Mouse (Mus musculus) ovary, adult 18-20 months (tissue): ENCODE measurements around the gene Tipin.

Experiments
- DNase-seq: peaks from one replicate; pipeline ENCODE4 v3.0.0; 2022; ENCODE audit warnings: low spot score, mixed read lengths

Gene Tipin

DNA sequence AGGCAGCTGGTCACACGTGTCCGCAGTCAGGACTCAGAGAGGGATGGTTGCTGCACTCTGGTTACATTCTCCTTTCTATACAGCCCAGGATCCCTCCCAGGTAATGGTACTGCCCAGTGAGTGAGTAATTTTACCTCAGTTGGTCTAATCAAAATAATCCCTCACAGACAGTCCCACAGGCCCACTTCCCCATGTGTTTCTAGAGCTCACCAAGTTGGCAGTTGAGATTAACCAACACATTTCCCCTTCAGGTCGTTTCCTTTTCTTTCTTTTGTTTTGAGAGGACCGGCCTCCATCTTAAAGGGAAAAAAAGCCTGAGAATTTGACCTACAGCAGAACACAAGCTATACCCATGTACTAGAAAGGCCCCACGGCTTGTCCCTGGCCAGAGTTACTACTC lies 64.5 kb downstream of the Tipin start:
- DNase-seq: no peak

DNA sequence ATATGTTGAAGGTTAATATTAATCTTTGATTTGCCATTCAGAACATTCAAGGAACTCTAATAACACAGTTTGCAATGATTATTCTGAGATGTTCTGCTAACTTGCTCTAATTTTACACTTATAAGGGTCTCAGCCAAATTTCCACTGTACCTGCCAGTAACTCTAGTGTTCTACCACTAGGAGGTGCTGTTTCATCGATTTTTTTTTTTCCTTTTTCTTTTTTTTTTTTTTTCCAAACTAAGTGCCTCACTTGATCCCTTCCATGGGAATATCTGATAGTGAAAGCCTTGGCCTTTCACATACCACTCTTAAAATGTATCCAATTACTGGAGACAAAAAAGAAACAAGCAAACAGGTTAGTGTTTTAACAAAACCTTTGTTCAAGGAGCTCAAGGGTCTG lies 66.0 kb downstream of the Tipin start:
- DNase-seq: no peak

DNA sequence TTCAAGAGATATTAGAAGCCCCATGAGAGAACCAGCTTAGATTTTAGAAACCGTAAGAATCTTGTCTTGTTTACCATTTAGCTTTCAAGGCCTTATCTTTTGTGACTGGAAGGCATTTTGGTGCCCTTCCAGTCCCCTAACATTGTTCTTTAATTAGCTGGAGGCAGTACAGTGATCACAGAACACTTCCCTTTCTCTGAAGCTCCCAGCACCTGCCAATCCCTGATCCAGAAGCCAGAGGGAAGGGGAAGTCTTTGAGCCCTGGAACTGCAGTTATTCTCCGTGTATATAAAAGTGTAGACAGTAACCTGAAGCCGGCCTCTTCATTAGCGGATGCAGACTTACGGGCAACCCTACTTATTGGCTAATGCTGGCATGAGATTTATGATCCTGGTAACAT lies 68.1 kb downstream of the Tipin start:
- no peak for DNase-seq

DNA sequence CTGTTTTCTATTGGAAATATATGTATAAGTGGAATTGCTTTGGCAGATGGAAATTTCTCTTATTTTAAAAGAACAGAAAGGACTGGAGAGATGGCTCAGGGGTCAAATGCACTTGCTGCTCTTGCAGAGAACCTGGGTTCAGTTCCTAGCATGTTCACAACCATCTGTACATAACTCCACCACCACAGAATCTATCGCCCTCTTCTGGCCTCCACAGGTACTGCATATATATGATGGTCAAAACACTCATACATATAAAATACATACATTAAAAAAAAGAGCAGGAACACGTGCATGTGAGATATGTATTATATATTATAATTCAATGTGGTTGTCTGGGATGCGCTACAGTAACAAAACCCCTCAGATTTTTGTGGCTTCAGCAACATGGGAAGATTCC lies 69.8 kb downstream of the Tipin start:
- DNase-seq: no peak
